Comparison of ENCODE assay signal across 21 mouse cellular contexts in the genomic region with DNA sequence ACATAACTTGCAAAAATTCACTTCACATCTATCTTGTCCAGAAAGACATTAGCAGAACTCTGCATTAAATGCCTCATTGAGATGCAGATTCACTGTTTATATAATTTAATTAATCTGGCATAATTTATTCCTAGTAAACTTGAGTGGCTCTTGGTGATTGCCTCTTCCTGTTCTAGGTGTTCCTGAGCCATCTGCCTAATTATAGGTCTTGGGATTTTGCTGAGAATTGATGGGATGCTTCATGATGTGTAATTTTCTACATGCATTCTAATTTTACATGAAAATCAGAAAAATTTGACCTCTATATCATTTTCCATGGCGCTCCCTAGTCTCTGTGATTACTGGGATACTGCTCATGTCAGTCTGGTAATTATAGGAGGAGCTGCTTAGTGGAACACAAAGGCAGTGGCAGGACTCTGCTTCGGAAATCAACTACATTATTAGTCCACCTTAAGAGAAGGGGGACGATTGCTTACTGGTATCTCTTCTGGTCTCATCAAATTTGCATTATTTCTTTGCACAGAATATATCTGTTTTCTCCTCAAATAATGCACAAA.
"Had no signal": no experiment of that assay in that cellular context is flagged by ENCODE, and none has a peak within 500 bp of the region (broad histone marks: within the 10 kb centered on the region; RNA-seq: fewer than 3 reads in every experiment).

No protein-coding gene starts in this region.

- H3K4me2 ChIP-seq: limb, embryonic 12.5 days; limb, embryonic 15.5 days; liver, embryonic 11.5 days; lung, embryonic 14.5 days; neural tube, embryonic 12.5 days; neural tube, embryonic 15.5 days; stomach, embryonic 15.5 days had no signal

- H3K9me3 ChIP-seq: limb, embryonic 12.5 days; limb, embryonic 15.5 days; neural tube, embryonic 12.5 days; neural tube, embryonic 15.5 days; stomach, embryonic 15.5 days had no signal

- H3K4me3 ChIP-seq: limb, embryonic 12.5 days; limb, embryonic 15.5 days; neural tube, embryonic 12.5 days; neural tube, embryonic 15.5 days; stomach, embryonic 15.5 days had no signal

- H3K27me3 ChIP-seq: limb, embryonic 12.5 days; limb, embryonic 15.5 days; neural tube, embryonic 12.5 days; neural tube, embryonic 15.5 days; stomach, embryonic 15.5 days had no signal

- H3K27ac ChIP-seq: limb, embryonic 12.5 days; limb, embryonic 15.5 days; liver, embryonic 14.5 days; macrophage; neural tube, embryonic 12.5 days; neural tube, embryonic 15.5 days; stomach, embryonic 15.5 days had no signal

- H3K4me1 ChIP-seq: limb, embryonic 12.5 days; limb, embryonic 15.5 days; neural tube, embryonic 12.5 days; neural tube, embryonic 15.5 days; stomach, embryonic 15.5 days had no signal

- ATAC-seq: liver, postnatal 0 days; lung, postnatal 0 days had no signal

- H3K36me3 ChIP-seq: limb, embryonic 12.5 days; limb, embryonic 15.5 days; neural tube, embryonic 12.5 days; neural tube, embryonic 15.5 days; stomach, embryonic 15.5 days had no signal

- H3K9ac ChIP-seq: limb, embryonic 12.5 days; limb, embryonic 15.5 days; liver, embryonic 14.5 days; liver, postnatal 0 days; lung, embryonic 14.5 days; neural tube, embryonic 12.5 days; neural tube, embryonic 15.5 days; stomach, embryonic 15.5 days had no signal

- DNase-seq: kidney, adult 18-20 months; kidney, adult 9 months; kidney, postnatal 14 days; kidney, postnatal 4 days; left cerebral cortex, postnatal 4 days; liver, postnatal 0 days; lung, embryonic 14.5 days; right cerebral cortex, adult 18-20 months; right cerebral cortex, postnatal 14 days; spleen, adult 18-20 months; thymus, adult 18-20 months; thymus, postnatal 36 days had no signal
